Mouse (Mus musculus) heart, adult 9 months (tissue): ENCODE data around the gene Cass4.

Experiments used
- DNase-seq, 2 experiments: peaks; one replicate each; pipeline ENCODE4 v3.0.0; 2022; ENCODE audit warnings: low spot score in 2 of 2

Cass4 gene

DNA sequence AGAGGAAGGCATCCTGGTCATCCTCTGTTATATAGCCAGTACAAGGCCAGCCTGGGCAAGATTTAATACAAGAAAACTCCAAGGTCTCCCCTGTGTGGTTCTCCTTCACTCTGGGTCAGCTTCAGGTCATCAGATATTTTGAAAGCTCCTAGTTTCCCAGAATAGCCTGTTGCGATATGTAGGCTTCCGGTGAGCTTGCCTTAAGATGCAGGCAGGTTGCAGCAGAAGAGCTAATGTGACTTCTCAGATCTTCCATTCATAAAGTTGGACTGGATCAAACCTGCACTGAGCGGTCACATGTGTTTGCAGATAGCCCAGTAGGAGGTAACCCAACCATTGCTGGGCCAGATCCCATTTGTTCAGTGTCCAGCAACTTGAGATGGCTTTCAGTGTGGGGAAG lies 8.9 kb upstream of the Cass4 start:
- no peak for DNase-seq

DNA sequence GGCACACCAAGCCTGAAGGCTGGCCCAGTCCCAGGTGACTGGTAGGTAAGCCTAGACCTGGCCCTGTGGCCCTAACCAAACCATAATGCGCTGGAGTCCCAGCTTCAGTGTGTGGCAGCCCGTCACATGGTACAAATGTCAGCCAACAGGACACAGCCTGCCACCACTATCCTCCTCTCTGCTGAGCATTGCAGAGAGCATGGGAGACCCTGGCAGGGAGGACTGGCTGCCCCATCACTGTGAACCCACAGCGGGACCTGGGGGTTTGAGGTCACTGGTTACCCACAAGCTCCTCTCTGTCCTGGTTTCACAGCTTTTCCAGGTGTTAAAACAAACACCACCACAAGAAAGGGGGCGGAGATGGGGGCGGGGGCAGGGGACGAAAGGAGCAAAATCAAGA lies 3.3 kb upstream of the Cass4 start:
- DNase-seq: no peak

DNA sequence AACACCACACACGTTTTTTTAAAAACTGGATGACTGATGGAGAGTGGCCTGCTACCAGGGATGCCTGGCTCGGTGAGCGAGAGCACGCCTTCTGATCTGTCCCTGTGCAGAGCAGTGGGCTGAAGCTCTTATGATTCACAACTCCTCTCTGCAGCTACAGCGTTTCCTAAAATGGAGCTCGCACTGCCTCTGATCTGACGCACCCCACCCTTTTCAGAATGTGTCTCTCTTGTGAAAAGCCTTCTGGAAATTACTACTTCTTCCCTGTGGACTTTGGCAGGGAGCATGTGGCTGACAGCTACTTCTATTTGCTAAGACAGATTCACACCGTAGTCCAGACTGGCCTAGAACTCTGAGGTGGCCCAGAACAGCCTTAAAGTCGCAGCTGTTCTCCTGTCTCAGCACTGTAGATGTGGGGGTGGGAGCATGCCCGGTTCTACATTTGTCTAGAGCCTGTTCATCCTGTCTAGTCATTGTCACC lies 1.5 kb upstream of the Cass4 start:
- no peak for DNase-seq

DNA sequence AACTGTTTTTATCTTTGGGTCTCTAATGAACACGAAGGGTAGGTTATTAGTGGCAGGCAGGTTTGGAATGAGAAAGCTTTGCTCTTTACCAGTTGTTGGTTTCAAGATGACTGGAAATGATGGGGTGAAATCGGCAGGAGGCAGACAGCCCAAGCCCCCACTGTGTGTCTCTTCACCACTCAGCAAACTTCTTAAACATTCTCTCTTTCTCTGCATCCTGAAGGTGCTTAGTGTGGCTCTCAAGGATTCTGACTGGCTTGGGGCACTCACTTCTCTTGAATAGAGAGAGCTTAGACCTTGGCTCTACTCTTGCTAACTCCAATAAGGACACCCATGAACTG lies 428 bp downstream of the Cass4 start:
- no peak for DNase-seq

DNA sequence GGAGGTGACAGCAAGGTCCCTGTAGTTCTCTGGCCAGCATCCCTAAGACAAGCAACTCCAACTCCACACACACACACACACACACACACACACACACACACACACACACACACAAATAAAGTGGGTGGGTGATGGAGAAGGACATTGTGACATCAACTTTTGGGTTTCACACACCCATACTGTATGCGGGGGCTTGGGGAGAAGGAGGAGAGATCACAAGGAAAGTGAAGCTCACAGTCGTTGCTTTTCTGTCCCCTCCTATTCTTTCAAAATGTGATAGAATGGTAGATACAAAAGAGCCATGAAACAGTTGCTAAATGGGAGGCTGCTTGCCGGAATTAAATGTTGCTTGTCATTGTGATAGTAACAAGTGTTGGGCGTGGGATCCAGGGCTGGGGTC lies 1.1 kb downstream of the Cass4 start:
- no peak for DNase-seq

DNA sequence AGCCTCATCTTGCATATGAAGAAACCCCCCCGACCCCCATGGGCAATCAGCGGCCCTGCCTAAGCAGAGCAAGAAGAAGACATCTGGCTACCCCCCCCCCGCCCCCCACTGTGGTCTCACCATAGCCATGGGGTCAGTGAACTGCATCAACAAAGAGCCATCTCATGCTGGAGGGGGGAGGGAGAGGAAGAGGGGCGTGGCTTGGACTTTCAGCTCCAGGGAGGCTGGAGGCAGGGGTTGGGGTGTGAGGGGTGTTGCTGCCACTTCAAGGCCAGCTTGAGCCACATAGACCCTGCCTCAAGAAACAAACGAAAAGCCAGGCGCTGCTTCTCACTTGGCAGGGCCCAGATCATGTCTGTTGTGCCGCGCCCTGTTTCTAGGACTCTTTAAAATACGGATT lies 2.4 kb downstream of the Cass4 start:
- DNase-seq: no peak

DNA sequence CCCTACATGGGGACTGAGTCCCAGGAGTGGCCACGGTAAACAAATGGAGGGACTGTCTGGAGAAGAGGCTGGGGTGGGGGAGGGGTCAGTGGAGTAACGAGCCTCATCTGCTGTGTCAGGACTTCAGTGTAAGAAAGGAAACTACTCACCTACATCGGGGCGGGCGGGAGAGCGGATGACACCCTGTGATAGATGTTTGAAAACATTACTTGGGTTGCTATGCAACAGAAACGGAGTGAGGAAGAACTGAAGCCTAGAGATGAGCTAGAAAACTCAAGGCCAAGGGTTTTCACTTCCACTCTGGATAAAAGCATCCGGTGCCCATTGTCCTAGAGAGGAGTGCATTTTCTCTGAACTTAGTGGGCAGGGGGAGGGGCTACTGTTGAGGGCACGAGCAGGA lies 6.3 kb downstream of the Cass4 start:
- DNase-seq: peak in 1 of 2 experiments; percentile 24

DNA sequence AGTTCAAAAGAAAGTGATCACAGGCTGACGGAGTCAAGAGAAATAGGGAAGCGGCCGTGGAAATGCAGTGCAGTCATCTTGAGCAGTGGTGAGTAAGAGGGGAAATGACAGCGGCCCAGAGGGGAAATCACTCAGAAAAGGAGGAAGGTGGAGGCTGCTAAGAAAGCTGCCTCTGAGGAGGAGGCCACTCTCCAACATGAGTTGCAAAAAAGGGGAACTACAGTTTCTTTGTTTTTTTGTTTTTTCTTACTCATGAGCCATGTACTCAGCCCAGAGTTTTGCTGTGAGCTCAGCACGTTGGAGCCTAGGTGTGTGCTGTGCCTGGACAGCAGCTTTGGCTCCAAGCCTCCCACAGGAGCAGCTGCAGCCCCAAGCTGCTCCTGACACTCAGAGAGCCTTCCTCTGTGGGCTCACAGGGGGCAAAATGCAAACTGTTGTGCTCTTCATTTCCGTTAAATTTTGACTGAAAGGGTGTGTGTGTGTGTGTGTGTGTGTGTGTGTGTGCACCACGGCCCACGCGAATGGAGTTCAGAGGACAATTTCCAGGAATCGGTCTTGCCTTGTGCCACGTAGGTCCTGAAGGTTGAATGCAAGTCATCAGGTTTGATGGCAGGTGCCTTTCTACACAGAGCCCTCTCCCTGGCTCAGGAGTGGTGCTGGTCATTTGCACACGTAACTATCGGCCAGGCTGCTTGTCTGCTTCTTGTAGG lies 7.7 kb downstream of the Cass4 start:
- peak; percentile 29 to 63 for DNase-seq

DNA sequence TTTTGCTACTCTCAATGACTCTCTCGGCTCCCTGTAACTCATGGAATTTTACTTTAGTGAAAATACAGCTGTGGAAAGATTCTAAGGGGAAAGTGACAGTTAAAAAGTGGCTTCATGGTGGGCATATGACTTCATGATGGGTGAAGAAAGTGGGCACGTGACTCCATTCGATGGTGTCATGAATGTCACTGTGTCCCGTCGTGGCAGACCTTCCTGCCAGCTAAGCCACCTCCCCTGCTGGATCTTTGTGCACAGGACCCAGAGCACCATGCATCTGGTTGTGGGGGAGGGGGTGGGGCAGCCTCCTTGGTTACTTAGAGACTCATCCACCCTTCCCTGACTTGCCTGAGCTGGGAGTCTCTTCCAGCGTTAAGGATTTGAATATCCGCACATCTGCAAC lies 10.6 kb downstream of the Cass4 start:
- DNase-seq: no peak

DNA sequence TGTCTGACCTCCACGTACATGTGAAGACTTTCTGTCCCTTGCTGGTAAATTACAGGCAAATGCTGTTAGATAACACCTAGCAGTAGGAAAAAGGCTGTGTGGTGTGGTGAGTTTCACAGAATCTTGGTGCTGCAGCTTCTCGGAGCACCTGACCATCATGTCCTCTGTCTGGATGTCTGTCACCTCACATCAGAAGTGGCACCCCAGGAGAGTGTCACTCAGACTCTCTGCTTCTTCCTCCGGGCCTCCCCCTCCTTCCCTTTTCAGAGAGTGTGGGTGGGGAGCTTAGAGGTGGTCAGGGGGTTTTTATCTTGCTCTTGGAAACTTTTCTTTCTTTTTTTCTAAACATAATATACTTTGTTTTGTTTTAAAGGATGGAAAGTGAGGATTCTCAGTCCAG lies 11.4 kb downstream of the Cass4 start:
- no peak for DNase-seq

DNA sequence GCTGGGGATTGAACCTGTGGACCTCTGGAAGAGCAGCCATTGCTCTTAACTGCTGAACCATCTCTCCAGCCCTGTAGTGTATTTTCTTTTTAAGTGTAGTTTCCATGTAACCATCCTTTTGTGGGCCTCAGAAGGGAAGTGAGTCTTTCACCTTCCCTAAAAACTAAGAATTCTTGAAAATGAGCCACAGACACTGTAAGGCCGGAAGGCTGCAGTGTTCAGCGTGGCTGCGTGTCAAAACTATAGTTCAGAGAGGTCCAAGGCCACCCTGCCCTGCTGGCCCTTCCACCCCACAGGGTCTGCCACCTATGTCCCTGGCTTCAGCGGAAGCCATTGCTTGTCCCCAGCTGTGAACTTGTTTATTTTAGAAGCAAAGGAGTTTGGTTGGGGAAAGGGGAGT lies 12.6 kb downstream of the Cass4 start:
- DNase-seq: peak in 1 of 2 experiments; percentile 21

DNA sequence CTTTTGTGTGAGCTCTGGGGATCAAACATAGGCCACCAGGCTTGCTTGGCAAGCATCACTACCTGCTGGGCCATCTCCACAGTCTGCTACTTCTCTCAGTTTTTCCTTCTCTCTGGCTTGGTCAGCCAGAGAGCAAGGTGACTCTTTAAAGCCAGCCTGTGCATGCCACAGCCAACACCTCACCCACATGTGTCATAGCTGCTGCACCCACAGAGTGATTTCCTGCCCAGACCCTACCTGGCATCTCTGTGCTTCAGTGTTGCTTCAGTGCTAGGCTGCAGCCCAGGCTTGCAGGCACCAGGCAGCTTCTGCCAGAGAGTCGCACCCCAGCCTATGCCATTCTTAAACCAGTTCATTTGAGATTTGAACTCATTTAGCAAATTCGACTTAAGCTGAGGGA lies 13.9 kb downstream of the Cass4 start:
- no peak for DNase-seq

DNA sequence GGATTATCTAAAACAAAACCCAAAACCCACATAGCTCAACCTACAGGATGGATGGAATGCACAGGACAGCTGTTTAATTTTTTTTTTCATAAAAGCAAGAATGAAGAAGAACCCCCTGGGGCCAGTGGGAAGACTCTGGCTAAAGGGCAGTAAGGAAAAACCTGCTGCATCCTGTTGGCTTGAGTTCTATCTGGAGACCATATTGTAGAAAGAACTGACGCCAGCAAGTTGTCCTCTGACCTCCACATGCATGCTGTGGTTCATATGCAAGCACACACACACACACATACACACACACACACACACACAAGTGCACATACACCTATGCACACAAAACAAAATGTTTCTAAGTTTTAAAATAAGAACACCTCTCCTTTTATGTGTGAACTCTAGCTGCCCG lies 17.1 kb downstream of the Cass4 start:
- DNase-seq: no peak

DNA sequence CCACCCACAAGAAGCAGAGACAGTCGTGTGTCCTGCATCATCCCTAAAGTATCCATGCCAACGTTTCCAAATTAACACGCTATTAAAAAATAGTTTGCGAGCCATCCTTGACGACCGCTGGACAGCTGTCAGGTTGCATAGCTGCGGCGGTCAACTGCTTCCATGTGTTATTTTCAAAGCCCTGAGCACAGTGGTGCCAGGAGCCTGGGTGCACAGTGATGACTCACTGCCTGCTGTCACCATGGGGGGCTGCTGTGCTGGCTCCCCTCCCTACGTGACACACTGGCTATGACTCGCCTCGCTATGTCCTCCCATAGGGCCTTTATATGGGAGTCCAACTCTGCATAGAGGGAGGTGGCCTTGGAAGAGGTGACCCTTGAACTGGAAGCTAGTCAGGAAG lies 17.5 kb downstream of the Cass4 start:
- DNase-seq: no peak

DNA sequence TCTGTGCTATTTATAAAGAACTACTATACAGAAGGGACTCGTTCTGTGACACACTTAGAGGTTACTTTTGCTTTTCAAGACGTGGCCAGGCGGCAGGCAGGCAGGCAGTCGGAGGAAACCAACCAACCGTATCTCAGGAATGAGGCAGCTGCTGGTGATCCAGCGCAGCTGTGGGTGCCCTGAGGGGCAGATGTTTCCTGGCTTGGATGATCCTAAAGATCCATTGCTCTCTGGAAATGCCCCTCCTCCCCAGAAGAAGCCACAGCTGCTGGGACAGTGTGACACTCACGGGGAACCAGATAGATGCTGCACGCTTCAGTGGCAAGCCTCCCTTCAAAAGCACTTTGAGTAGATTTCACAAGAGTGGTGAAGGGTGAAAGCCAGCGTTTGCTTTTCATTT lies 18.9 kb downstream of the Cass4 start:
- DNase-seq: no peak

DNA sequence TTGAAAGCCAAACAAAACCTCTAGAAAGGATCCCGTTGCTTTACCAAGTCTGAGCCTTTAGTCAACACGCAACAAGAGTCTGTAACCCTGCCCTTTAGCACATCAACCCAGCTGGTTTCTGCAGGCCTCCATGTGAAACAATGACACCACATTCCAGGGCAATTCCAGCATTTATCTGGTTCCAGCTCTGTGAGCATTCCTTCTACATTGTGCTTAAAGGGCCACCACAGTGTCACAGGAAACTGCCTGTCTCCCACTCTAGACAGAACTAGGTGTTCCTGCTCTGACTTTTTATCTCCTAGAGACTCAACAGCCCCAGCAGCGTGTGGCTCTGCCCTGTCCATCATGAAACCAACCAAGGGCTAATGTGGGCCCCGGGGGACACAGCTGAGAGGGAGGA lies 19.7 kb downstream of the Cass4 start:
- no peak for DNase-seq

DNA sequence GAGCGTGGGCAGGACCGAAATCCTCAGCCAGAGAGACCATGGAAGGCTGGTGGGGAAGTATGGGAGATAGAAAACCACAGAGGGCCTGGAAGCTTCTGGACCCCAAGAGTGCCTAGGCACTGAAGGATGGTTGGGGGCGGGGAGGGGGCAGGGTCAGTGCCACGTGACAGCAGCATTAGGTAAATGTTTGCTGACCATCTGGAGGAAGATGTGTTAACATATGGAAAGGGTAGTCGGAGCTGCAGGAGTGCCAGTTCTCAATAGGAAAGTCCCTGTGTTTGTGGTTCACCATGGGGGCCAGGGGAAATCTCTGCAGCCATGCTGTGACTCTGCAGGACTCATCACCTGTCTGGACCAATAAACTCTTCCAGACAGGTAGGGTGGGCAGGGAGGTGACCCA lies 20.3 kb downstream of the Cass4 start:
- no peak for DNase-seq

DNA sequence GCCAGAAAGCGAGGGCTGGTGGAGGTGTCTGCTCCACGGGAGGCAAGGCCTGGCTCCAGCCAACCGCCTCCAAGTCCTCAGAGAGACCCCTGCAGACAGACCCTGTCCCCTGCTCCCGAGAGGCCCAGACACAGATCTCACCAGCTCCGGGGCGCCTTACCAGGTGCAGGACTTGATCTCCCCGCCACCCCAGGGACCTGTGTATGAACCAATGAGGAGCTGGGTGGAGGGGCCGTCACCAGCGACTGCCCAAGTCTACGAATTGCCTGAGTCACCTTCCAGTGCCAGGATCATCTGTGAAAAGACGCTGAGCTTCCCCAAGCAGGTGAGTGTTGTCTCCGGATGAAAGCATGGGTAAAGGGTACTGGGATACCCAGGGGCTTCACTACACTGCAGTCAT lies 22.6 kb downstream of the Cass4 start:
- DNase-seq: no peak

DNA sequence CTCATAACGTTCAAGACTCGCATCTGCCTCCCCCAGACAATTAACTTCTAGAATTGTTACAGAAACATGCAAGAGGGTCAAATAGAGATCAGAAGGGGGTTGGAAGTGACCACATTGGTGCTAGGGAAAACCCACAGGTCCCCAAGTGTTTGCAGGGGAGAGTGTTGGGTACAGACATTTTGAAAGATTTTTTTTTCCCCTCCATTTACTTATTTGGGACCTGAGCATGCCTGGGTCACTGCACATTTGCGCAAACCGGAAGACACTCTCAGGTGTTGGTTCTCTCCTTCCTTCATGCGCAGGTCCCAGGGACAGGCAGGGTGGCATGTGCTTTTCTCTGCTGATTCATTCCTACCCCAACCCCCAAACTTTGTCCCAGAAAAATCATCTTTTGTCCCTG lies 23.3 kb downstream of the Cass4 start:
- no peak for DNase-seq

DNA sequence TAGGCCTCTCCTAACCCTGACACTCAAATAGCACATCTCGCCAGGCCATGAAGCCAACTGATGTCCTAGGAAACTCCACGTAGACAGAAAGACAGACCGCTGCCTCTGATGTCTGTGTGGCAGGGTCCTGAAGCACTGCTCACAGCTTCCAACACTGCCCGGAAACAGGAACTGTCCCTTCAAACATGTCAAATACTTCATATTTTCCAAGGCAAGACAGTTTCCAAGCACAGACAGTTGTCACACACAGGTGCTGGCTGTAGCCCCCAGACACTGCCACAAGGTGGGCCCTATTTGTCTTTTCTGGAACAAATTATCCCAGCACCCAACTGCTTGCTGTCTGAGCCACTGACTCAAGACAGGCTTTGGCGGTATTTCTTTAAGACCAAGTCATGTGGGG lies 24.6 kb downstream of the Cass4 start:
- DNase-seq: no peak

DNA sequence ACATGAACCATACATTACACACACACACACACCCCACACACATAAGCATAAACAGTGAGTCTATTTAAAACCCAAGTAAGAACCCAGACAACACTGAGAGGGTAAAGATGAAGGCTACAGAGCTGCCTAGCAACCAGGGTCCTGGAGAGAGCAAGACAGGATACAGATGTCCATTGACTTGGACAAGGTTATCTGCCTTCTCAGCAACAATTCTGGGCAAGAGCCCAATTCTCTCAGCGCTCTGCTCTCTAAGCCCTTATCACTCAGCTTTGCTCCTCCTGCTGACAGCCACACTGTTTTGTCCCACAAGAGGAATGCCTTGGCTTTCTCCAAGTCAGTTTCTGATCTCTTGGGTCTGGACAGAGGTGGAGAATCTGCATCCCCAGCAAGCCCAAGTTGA lies 37.0 kb downstream of the Cass4 start:
- peak in 1 of 2 experiments; percentile 21 for DNase-seq

DNA sequence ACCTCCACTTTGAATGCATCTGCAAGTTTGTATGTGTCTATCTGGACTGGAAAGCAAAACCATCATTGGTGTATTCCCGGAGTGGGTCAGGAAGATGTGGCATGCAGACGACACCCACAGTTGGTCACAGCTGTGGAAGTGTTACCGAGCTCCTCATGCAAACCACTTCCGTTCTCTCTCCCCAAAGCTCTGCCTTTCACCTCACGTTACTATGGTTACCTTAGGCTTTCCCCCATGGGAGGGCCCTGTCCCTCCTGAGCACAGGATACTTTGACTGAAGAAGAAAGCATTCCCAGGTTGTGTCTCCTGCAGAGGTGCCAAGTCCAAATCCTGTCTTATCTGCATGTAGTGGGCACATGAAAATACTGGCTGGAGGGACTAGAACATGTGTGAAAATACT lies 40.2 kb downstream of the Cass4 start:
- no peak for DNase-seq

DNA sequence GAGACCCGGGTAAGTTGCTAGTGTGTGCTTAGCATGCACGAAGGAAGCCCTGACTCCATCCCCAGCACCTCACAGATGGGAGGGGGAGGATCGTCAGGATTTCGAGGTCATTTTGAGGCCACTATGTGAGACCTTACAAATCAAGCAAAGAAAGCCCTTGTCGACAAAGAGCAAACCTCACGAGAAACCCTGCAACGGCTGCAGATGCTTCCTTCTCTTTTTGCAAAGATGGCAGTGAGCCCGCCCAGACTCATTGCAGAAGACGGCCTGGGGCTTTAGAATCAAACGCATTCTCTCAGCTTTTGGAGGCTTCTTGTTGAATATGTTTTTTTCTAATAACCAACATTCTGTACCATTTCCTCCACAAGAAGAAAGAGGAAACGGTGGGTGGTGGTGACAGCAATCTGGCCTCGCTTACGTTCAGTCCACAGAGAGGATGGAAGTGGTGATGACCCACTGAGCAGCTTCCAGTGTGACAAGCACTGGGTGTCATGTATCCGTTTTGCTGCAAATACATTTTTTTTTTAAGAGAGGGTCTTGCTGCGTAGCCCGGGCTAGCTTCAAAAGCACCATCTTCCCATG lies 43.9 kb downstream of the Cass4 start:
- DNase-seq: no peak
